Mouse (Mus musculus): ENCODE results near the gene Gm10282.

DNA sequence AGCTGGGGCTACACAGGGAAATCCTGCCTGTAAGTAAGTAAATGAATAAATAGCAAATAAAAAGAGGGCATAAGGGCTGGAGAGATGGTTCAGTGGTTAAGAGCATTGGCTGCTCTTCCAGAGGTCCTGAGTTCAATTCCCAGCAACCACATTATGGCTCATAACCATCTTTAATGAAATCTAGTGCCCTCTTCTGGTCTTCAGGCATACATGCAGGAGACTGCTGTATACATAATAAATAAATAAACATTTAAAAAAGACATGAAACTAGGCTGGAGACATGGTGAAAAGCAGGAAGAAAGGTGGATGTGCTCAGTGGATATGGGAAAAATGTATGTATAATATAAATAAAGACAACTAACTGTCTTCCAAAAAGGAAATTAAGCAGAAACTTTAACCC, 11.8 kb downstream of the Gm10282 start:
- TF ChIP-seq CTCF (IDR thresholded peaks at IDR 0.05; ENCODE audit: low read depth, low read length) (no peak), POLR2A (IDR thresholded peaks at IDR 0.05; ENCODE audit: borderline replicate concordance, low read depth, low read length) (no peak)
